Comparison of ENCODE assay signal across 24 mouse cellular contexts in the genomic region with DNA sequence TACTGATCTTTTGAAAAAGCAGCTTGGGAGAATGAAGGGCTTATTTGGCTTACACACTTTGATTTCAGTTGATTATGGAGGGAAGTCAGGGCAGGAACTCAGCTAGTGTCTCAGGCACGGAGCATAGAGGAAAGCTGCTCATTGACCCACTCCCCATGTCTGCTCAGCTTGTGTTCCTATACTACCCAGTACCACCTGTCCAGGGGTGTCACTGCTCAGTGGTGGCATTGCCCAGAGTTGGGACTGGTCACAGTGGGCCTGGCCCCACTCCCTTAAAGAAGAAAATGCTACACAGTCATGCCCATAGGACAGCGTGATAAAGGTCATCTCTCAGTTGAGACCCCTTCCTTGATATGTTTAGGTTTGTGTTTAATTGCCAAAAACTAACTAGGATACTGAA. TPM values are rescaled to one million over a fixed set of nuclear protein-coding genes. Genes with fewer than 3 reads are reported as not detected.
DNase-seq lines count a peak whose midpoint lies in the region; ATAC-seq and TF ChIP-seq lines count a peak whose summit lies in the region.
"Had no signal": no experiment of that assay in that cellular context is flagged by ENCODE, and none has a peak within 500 bp of the region (broad histone marks: within the 10 kb centered on the region; RNA-seq: fewer than 3 reads in every experiment).

No protein-coding gene starts in this region.

- TF ChIP-seq CTCF in gastrocnemius, adult 2 months (IDR thresholded peaks at IDR 0.05) = no peak

- peak overlapping the region; percentile 91 for H3K27ac ChIP-seq in gastrocnemius, adult 2 months
- H3K27ac ChIP-seq in liver, embryonic 11.5 days (ENCODE audit: low read depth, low read length) = peak overlapping the region; percentile 78
- H3K27ac ChIP-seq in liver, embryonic 13.5 days = peak overlapping the region; percentile 60
- H3K27ac ChIP-seq: forebrain, embryonic 10.5 days; forebrain, embryonic 15.5 days; hindbrain, embryonic 14.5 days; midbrain, embryonic 13.5 days; neural tube, embryonic 13.5 days; stomach, embryonic 15.5 days had no signal

- DNase-seq in gastrocnemius, adult 2 months = no peak
- DNase-seq in gastrocnemius, postnatal 10 days = no peak
- DNase-seq in liver, embryonic 11.5 days (ENCODE audit: low spot score) = no peak
- DNase-seq in liver = no peak
- no peak for DNase-seq in liver, embryonic 13.5 days
- DNase-seq in embryo, embryonic 10.5 days (ENCODE audit: low spot score) = no peak
- no peak for DNase-seq in spleen, postnatal 4 days (ENCODE audit: low spot score in 2 of 2)
- DNase-seq: adrenal gland, postnatal 14 days; cerebellum, adult 11-12 months; cerebellum, adult 9-11 months; kidney, adult 9 months; kidney, postnatal 10 days; left cerebral cortex, postnatal 4 days; lung, embryonic 14.5 days; lung, postnatal 14 days; right cerebral cortex, postnatal 14 days had no signal

- peaks cover 32% of the 10 kb centered on the region for H3K4me1 ChIP-seq in liver, embryonic 11.5 days (replicated peaks; ENCODE audit: control insufficient read depth, insufficient read depth, low read length)
- peaks cover 42% of the 10 kb centered on the region for H3K4me1 ChIP-seq in liver, embryonic 13.5 days (replicated peaks)
- H3K4me1 ChIP-seq: forebrain, embryonic 10.5 days; stomach, embryonic 15.5 days had no signal

- no peaks in the 10 kb centered on the region for H3K36me3 ChIP-seq in liver, embryonic 11.5 days (ENCODE audit: control insufficient read depth, insufficient read depth, low read length)
- 0 out of 2 replicates have a peak, but pooled peaks cover 2% of the 10 kb centered on the region for H3K36me3 ChIP-seq in liver, embryonic 13.5 days
- H3K36me3 ChIP-seq: forebrain, embryonic 15.5 days; stomach, embryonic 15.5 days had no signal

- H3K9ac ChIP-seq in liver, embryonic 11.5 days (ENCODE audit: low read depth, low read length) = peak overlapping the region; percentile 26
- peak overlapping the region; percentile 40 for H3K9ac ChIP-seq in liver, embryonic 13.5 days
- H3K9ac ChIP-seq: forebrain, embryonic 15.5 days; hindbrain, embryonic 14.5 days; lung, embryonic 14.5 days; midbrain, embryonic 13.5 days; neural tube, embryonic 13.5 days; stomach, embryonic 15.5 days had no signal

- H3K4me2 ChIP-seq in liver, embryonic 11.5 days = peak overlapping the region; percentile 56
- H3K4me2 ChIP-seq in liver, embryonic 13.5 days = peak overlapping the region; percentile 58
- H3K4me2 ChIP-seq: forebrain, embryonic 15.5 days; hindbrain, embryonic 14.5 days; lung, embryonic 14.5 days; midbrain, embryonic 13.5 days; neural tube, embryonic 13.5 days; stomach, embryonic 15.5 days had no signal

- ATAC-seq in liver, embryonic 11.5 days (replicated peaks; ENCODE audit: low FRiP score) = peak; percentile 32; the same call in 1 of the 2 replicates
- peak; percentile 8; the same call in 1 of the 2 replicates for ATAC-seq in liver, embryonic 13.5 days (ENCODE audit: low read depth)
- peak; percentile 9; the same call in 1 of the 2 replicates for ATAC-seq in megakaryocyte-erythroid progenitor cell, adult 5-6 weeks (replicated peaks; ENCODE audit: low FRiP score, low TSS enrichment, poor library complexity, severe bottlenecking)
- ATAC-seq: forebrain, embryonic 15.5 days; intestine, postnatal 0 days; midbrain, embryonic 13.5 days had no signal

- 70% methylated on average over 2 of the region's 2 CpGs for WGBS in liver, embryonic 11.5 days
- 55% methylated on average over 2 of the region's 2 CpGs for WGBS in liver, embryonic 13.5 days (ENCODE audit: insufficient replicate concordance)

- H3K4me3 ChIP-seq in gastrocnemius, adult 2 months = no peak overlapping the region
- H3K4me3 ChIP-seq in liver, embryonic 11.5 days (ENCODE audit: low read depth, low read length) = no peak overlapping the region
- no peak overlapping the region for H3K4me3 ChIP-seq in liver, embryonic 13.5 days (replicated peaks)
- H3K4me3 ChIP-seq: forebrain, embryonic 10.5 days; forebrain, embryonic 15.5 days; midbrain, embryonic 13.5 days; neural tube, embryonic 13.5 days; stomach, embryonic 15.5 days had no signal

- no peaks in the 10 kb centered on the region for H3K9me3 ChIP-seq in liver, embryonic 11.5 days (ENCODE audit: control insufficient read depth, low read length)
- no peaks in the 10 kb centered on the region for H3K9me3 ChIP-seq in liver, embryonic 13.5 days (replicated peaks)
- H3K9me3 ChIP-seq: forebrain, embryonic 10.5 days; forebrain, embryonic 15.5 days; midbrain, embryonic 13.5 days; neural tube, embryonic 13.5 days; stomach, embryonic 15.5 days had no signal

- no peaks in the 10 kb centered on the region for H3K27me3 ChIP-seq in liver, embryonic 11.5 days (replicated peaks; ENCODE audit: control insufficient read depth, insufficient read depth, low read length)
- no peaks in the 10 kb centered on the region for H3K27me3 ChIP-seq in liver, embryonic 13.5 days
- H3K27me3 ChIP-seq: forebrain, embryonic 15.5 days; midbrain, embryonic 13.5 days; neural tube, embryonic 13.5 days; stomach, embryonic 15.5 days had no signal

- intact Hi-C loops in gastrocnemius, adult 2 months (cut with DNase I) = no loop called here

RNA-seq across cellular contexts. Expression of a gene that starts 34.9 kb away (rescaled TPM):
- total RNA-seq in gastrocnemius, adult 2 months (2021) = 10 to 100 TPM; 32.0 to 44.5 TPM
- total RNA-seq in gastrocnemius, postnatal 10 days (2021) = 10 to 100 TPM; 35.7 to 45.3 TPM
- polyA plus RNA-seq in liver, embryonic 11.5 days (2014; fragmentation: Nextera tagmentation; extraction: Ambion mirVana) = 13.1 TPM in 2 replicates
- polyA plus RNA-seq in liver, embryonic 13.5 days (2015; fragmentation: Nextera tagmentation; extraction: Ambion mirVana) = 3.4 and 4.3 TPM in 2 replicates
- 23.7 and 33.3 TPM in 2 replicates for total RNA-seq in megakaryocyte-erythroid progenitor cell, adult 5-6 weeks (2014; fragmentation: Nextera tagmentation)
- total RNA-seq in megakaryocyte-erythroid progenitor cell, adult 5-6 weeks (2017) = 7.0 and 7.9 TPM in 2 replicates
